Mouse (Mus musculus) midbrain, embryonic 16.5 days (tissue): ENCODE results near the gene Sh3kbp1. TPM values are rescaled to one million over a fixed set of nuclear protein-coding genes. Genes with fewer than 3 reads are reported as not detected.

Source experiments
- ATAC-seq: fragments of 200-750 bp; cut with Nextera tagmentation; 2 replicates; pipeline ENCODE4 v1.8.0; 2017; ENCODE audit warnings: moderate TSS enrichment
- H3K27ac ChIP-seq: fragments of 300-500 bp; sonication (generic); 2 replicates; pipeline ENCODE4 v1.5.1; 2014; ENCODE audit warnings: mild to moderate bottlenecking, low read length, mixed read lengths
- H3K27me3 ChIP-seq: fragments of 300-500 bp; sonication (generic); 2 replicates; pipeline ENCODE4 v1.6.1; 2014; ENCODE audit warnings: low read depth, low read length, mixed read lengths; ENCODE audit not compliant: control insufficient read depth, insufficient read depth
- H3K36me3 ChIP-seq: fragments of 300-500 bp; sonication (generic); 2 replicates; pipeline ENCODE4 v1.6.1; 2014; ENCODE audit warnings: mild to moderate bottlenecking, low read length, moderate library complexity, mixed read lengths; ENCODE audit not compliant: control insufficient read depth, insufficient read depth
- H3K4me1 ChIP-seq: fragments of 300-500 bp; sonication (generic); 2 replicates; pipeline ENCODE4 v1.6.1; 2014; ENCODE audit warnings: mild to moderate bottlenecking, low read length, mixed read lengths; ENCODE audit not compliant: control insufficient read depth, insufficient read depth
- H3K4me2 ChIP-seq: fragments of 300-500 bp; sonication (generic); 2 replicates; pipeline ENCODE4 v1.6.1; 2014; ENCODE audit warnings: mild to moderate bottlenecking, low read length, mixed read lengths
- H3K4me3 ChIP-seq: fragments of 300-500 bp; sonication (generic); 2 replicates; pipeline ENCODE4 v1.5.1; 2014; ENCODE audit warnings: low read depth, mild to moderate bottlenecking, low read length, moderate library complexity, mixed read lengths
- H3K9ac ChIP-seq: fragments of 300-500 bp; sonication (generic); 2 replicates; pipeline ENCODE4 v1.6.1; 2014; ENCODE audit warnings: low read depth, low read length, mixed read lengths
- H3K9me3 ChIP-seq: fragments of 300-500 bp; sonication (generic); replicated peaks from 2 replicates; pipeline ENCODE4 v1.6.1; 2014; ENCODE audit warnings: mild to moderate bottlenecking, low read length, mixed read lengths; ENCODE audit not compliant: control insufficient read depth, poor library complexity, severe bottlenecking
- WGBS: fragments of 180-500 bp; shearing (Covaris S2); extraction: QIAGEN DNeasy Blood & Tissue Kit; methylation state at CpG from one replicate; pipeline ENCODE4 v1.1.7; 2014; 5-methylcytosine and 5-hydroxymethylcytosine counted together
- polyA plus RNA-seq: library from polyadenylated mRNA; unstranded; fragments of >200 nt; fragmentation: Nextera tagmentation; extraction: Ambion mirVana; gene quantifications from 2 replicates; pipeline ENCODE4 v1.2.1, GENCODE M21; 2015

The Sh3kbp1 gene
- polyA plus RNA-seq, 1 experiment from 2014 or later: 46.3 TPM

- no peak for ATAC-seq
- WGBS: 67% methylated on average over 1 of the region's 1 CpGs
- no peak overlapping the region for H3K9ac ChIP-seq
- no peaks in the 10 kb centered on the region for H3K36me3 ChIP-seq
- no peaks in the 10 kb centered on the region for H3K4me1 ChIP-seq
- H3K4me3 ChIP-seq: no peak overlapping the region
- no peaks in the 10 kb centered on the region for H3K9me3 ChIP-seq
- no peak overlapping the region for H3K27ac ChIP-seq
- peaks cover 3% of the 10 kb centered on the region; the same call in 1 of the 2 replicates for H3K27me3 ChIP-seq
- no peak overlapping the region for H3K4me2 ChIP-seq
Measured at GRCm38 (mm10) chrX:159858126-159858525, 231.1 kb downstream of the Sh3kbp1 start.

DNA sequence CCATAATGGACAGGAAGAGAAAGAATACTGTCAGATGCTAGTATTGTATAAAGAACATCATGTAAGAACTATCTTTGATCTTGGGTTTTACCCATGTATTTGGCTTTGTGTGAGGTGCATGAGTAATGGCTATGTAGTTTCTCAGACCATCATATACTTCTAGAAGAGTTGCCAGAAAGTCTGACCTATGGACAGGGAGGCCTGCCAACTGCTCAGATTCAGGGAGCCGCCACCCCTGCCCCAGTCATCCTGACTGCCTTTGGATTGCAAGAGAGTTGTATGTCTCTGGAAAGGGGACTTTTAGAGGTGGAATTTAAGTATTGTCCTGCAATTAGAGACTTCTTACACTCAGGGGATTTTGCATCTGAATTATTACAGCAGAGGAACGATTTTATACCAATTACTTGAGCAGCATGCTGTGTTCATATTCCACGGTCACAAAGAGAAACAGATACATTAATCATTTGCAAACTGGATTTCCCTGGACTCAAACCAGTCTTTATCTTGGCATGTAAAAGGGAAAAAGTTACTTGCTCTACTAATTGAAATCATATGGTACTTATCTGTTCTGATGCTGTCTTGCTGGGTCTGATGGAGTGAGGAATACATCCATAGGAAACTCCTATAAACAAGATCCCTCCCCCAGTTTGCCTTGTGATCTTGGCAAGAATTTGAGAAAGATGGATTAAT is 233.9 kb downstream of the Sh3kbp1 start:
- no peak for ATAC-seq
- no peak overlapping the region for H3K4me3 ChIP-seq
- 75% methylated on average over 3 of the region's 3 CpGs for WGBS
- no peak overlapping the region for H3K27ac ChIP-seq
- no peaks in the 10 kb centered on the region for H3K4me1 ChIP-seq
- H3K9ac ChIP-seq: no peak overlapping the region
- H3K9me3 ChIP-seq: no peaks in the 10 kb centered on the region
- H3K4me2 ChIP-seq: no peak overlapping the region
- H3K27me3 ChIP-seq: peaks cover 8% of the 10 kb centered on the region
- H3K36me3 ChIP-seq: no peaks in the 10 kb centered on the region

- Histone ChIP-seq H3K9ac (no peak overlapping the region), H3K4me3 (no peak overlapping the region), H3K4me2 (no peak overlapping the region), H3K9me3 (no peaks in the 10 kb centered on the region), H3K27me3 (peaks cover 5% of the 10 kb centered on the region; the same call in 1 of the 2 replicates), H3K27ac (no peak overlapping the region), H3K36me3 (no peaks in the 10 kb centered on the region), H3K4me1 (no peaks in the 10 kb centered on the region)
- ATAC-seq: no peak
- 76% methylated on average over 3 of the region's 3 CpGs for WGBS
Measured at GRCm38 (mm10) chrX:159867660-159868059, 240.6 kb downstream of the Sh3kbp1 start.

- Histone ChIP-seq H3K4me3 (no peak overlapping the region), H3K27me3 (no peaks in the 10 kb centered on the region), H3K9me3 (no peaks in the 10 kb centered on the region), H3K9ac (no peak overlapping the region), H3K4me2 (no peak overlapping the region), H3K27ac (no peak overlapping the region), H3K4me1 (no peaks in the 10 kb centered on the region), H3K36me3 (no peaks in the 10 kb centered on the region)
- WGBS: 89% methylated on average over 2 of the region's 2 CpGs
- ATAC-seq: no peak
Measured at GRCm38 (mm10) chrX:159872521-159872920, 245.4 kb downstream of the Sh3kbp1 start.

GRCm38 (mm10) chrX:159877770-159878169 is 250.7 kb downstream of the Sh3kbp1 start:
- Histone ChIP-seq H3K27ac (no peak overlapping the region), H3K4me1 (no peaks in the 10 kb centered on the region), H3K9ac (no peak overlapping the region), H3K4me2 (no peak overlapping the region), H3K36me3 (no peaks in the 10 kb centered on the region), H3K27me3 (peaks cover 2% of the 10 kb centered on the region; the same call in 1 of the 2 replicates), H3K9me3 (no peaks in the 10 kb centered on the region), H3K4me3 (no peak overlapping the region)
- WGBS: 42% methylated on average over 1 of the region's 1 CpGs
- no peak for ATAC-seq

DNA sequence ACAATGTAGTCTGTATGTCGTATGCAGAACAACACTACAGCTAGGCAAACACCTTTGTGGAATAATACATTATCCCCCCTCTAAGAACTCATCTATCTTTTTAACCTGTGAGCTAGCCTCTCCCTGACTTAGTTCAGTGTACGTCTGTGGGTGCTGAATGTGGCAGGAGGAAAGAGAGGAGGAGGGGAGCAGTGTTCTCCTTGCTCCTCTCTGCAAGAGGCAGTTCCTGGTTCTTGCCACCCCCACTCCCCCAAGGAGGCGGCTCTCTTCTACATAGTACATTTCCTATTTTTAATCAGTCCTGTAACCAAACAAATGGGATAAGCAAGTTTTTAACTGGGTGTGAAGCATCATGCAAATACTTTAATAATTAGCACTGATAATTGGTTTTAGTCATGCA is 252.4 kb downstream of the Sh3kbp1 start:
- no peak for ATAC-seq
- Histone ChIP-seq H3K4me3 (no peak overlapping the region), H3K9me3 (no peaks in the 10 kb centered on the region), H3K4me2 (no peak overlapping the region), H3K27me3 (peaks cover 6% of the 10 kb centered on the region), H3K27ac (no peak overlapping the region), H3K36me3 (no peaks in the 10 kb centered on the region), H3K9ac (no peak overlapping the region), H3K4me1 (no peaks in the 10 kb centered on the region; the same call in 1 of the 2 replicates)
- WGBS: 66% methylated on average over 3 of the region's 3 CpGs

GRCm38 (mm10) chrX:159881576-159881975 is 254.5 kb downstream of the Sh3kbp1 start:
- Histone ChIP-seq H3K27ac (no peak overlapping the region), H3K36me3 (no peaks in the 10 kb centered on the region), H3K27me3 (peaks cover 6% of the 10 kb centered on the region), H3K4me3 (no peak overlapping the region), H3K9ac (no peak overlapping the region), H3K9me3 (no peaks in the 10 kb centered on the region), H3K4me1 (no peaks in the 10 kb centered on the region; the same call in 1 of the 2 replicates), H3K4me2 (no peak overlapping the region)
- WGBS: 83% methylated on average over 5 of the region's 5 CpGs
- no peak for ATAC-seq

DNA sequence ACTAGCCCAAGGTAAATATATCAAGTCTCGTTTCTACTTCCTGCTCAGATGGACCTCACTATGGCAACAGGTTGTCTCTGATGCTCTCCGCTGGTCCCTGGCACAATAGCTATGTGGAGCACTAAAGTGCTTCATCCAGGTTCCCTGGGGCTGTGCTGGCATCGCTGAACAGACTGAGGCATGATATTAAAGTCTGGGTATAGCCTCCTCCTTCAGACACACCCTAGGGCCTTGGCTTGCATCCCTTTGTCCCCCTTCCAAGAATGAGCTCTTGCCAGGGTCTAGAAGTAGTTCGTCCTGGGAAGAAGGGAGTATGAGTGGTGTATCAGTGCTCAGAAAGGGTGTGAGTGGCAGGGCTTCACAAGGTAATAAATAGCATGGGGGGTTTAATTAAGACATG is 269.5 kb downstream of the Sh3kbp1 start:
- Histone ChIP-seq H3K4me1 (no peaks in the 10 kb centered on the region), H3K36me3 (no peaks in the 10 kb centered on the region), H3K9me3 (no peaks in the 10 kb centered on the region), H3K27me3 (no peaks in the 10 kb centered on the region), H3K27ac (no peak overlapping the region), H3K9ac (no peak overlapping the region), H3K4me3 (no peak overlapping the region), H3K4me2 (no peak overlapping the region)
- ATAC-seq: no peak
- WGBS: 62% methylated on average over 4 of the region's 4 CpGs

DNA sequence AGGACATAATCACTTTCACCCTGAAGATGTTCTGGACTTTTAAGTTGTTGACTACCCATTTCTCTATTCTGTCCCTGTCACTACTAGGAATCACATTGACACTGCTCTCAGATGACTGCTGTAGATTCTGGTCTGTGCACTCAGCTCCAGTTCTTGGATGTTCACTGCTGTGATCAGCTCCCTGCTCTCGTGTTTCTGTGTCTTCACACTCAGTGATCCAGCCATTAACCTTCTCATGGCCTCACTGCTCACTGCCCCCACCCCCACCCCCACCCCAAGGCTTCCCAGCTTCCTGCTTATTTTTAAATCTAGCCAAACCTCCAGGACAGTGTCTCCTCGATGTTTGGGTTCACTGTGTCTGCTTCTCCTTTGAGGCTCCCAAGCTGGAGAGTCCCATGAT is 271.0 kb downstream of the Sh3kbp1 start:
- 63% methylated on average over 2 of the region's 2 CpGs for WGBS
- Histone ChIP-seq H3K9me3 (no peaks in the 10 kb centered on the region), H3K27ac (no peak overlapping the region), H3K4me3 (no peak overlapping the region), H3K4me1 (no peaks in the 10 kb centered on the region), H3K36me3 (no peaks in the 10 kb centered on the region), H3K9ac (no peak overlapping the region), H3K4me2 (no peak overlapping the region), H3K27me3 (no peaks in the 10 kb centered on the region)
- no peak for ATAC-seq
